ENCODE assay signal across 7 mouse cellular contexts in genomic region chr12:108554861-108555556, GRCm38 (mm10). TPM values are rescaled to one million over a fixed set of nuclear protein-coding genes. Genes with fewer than 3 reads are reported as not detected.
A peak's percentile ranks its signal among the peaks of the same experiment; 100 is the strongest.
DNase-seq lines count a peak whose midpoint lies in the region; ATAC-seq and TF ChIP-seq lines count a peak whose summit lies in the region.

No protein-coding gene starts in this region.

- H3K9ac ChIP-seq in embryonic facial prominence, embryonic 14.5 days (ENCODE audit: low read depth, low read length): peak overlapping the region; percentile 94
- H3K9ac ChIP-seq in hindbrain, embryonic 14.5 days: peak overlapping the region; percentile 98

- peak; percentile 73 for ATAC-seq in embryonic facial prominence, embryonic 14.5 days (ENCODE audit: low read depth)
- ATAC-seq in hindbrain, embryonic 14.5 days (ENCODE audit: low FRiP score): peak; percentile 68

- peak overlapping the region; percentile 93 for H3K27ac ChIP-seq in embryonic facial prominence, embryonic 14.5 days (replicated peaks; ENCODE audit: low read depth, low read length)
- peak overlapping the region; percentile 94 for H3K27ac ChIP-seq in hindbrain, embryonic 14.5 days

- 1% methylated on average over 94 of the region's 100 CpGs for WGBS in lung, adult 2 months
- under 1% methylated on average over 21 of the region's 100 CpGs for WGBS in embryonic facial prominence, embryonic 14.5 days
- under 1% methylated on average over 78 of the region's 100 CpGs for WGBS in hindbrain, embryonic 14.5 days

- peak; percentile 50 for DNase-seq in lung, adult 2 months
- DNase-seq in lung, postnatal 36 days: no peak
- DNase-seq in adrenal gland, adult 2 months: peak; percentile 67
- DNase-seq in embryonic facial prominence, embryonic 14.5 days (ENCODE audit: low spot score): no peak
- DNase-seq in hindbrain, embryonic 14.5 days (ENCODE audit: low spot score): peak; percentile 34
- DNase-seq in lung, postnatal 14 days: peak; percentile 32
- peak; percentile 26 to 46 for DNase-seq in thymus, postnatal 10 days (ENCODE audit: low spot score in 2 of 2)

- H3K36me3 ChIP-seq in embryonic facial prominence, embryonic 14.5 days (ENCODE audit: control insufficient read depth, insufficient read depth, low read length): no peaks in the 10 kb centered on the region
- H3K36me3 ChIP-seq in hindbrain, embryonic 14.5 days (replicated peaks; ENCODE audit: control insufficient read depth, insufficient read depth): no peaks in the 10 kb centered on the region

- H3K4me3 ChIP-seq in lung, adult 2 months (replicated peaks; ENCODE audit: extremely low read depth, low read depth, low read length): peak overlapping the region; percentile 75
- peak overlapping the region; percentile 93 for H3K4me3 ChIP-seq in embryonic facial prominence, embryonic 14.5 days (ENCODE audit: low read depth, low read length)
- peak overlapping the region; percentile 93 for H3K4me3 ChIP-seq in hindbrain, embryonic 14.5 days (replicated peaks; ENCODE audit: low read length)

- TF ChIP-seq CTCF in lung, adult 2 months (IDR thresholded peaks at IDR 0.05; ENCODE audit: insufficient read depth, low read length): no peak

- H3K4me2 ChIP-seq in embryonic facial prominence, embryonic 14.5 days (ENCODE audit: low read depth, low read length): peak overlapping the region; percentile 60
- H3K4me2 ChIP-seq in hindbrain, embryonic 14.5 days (replicated peaks): peak overlapping the region; percentile 66

- H3K9me3 ChIP-seq in embryonic facial prominence, embryonic 14.5 days (ENCODE audit: control insufficient read depth, low read length): no peaks in the 10 kb centered on the region
- H3K9me3 ChIP-seq in hindbrain, embryonic 14.5 days (ENCODE audit: control insufficient read depth, low read length): no peaks in the 10 kb centered on the region

- H3K4me1 ChIP-seq in lung, adult 2 months (ENCODE audit: control insufficient read depth, insufficient read depth, low read length): peaks cover 7% of the 10 kb centered on the region; the same call in 1 of the 2 replicates
- H3K4me1 ChIP-seq in embryonic facial prominence, embryonic 14.5 days (ENCODE audit: control insufficient read depth, insufficient read depth, low read length): peaks cover 31% of the 10 kb centered on the region
- H3K4me1 ChIP-seq in hindbrain, embryonic 14.5 days (replicated peaks; ENCODE audit: control insufficient read depth, insufficient read depth, low read length): peaks cover 36% of the 10 kb centered on the region

- H3K27me3 ChIP-seq in embryonic facial prominence, embryonic 14.5 days (replicated peaks; ENCODE audit: control insufficient read depth, insufficient read depth, low read length): no peaks in the 10 kb centered on the region
- no peaks in the 10 kb centered on the region for H3K27me3 ChIP-seq in hindbrain, embryonic 14.5 days (ENCODE audit: control insufficient read depth, insufficient read depth, low read length)

- TF ChIP-seq POLR2A in lung, adult 2 months (IDR thresholded peaks at IDR 0.05; ENCODE audit: borderline replicate concordance, extremely low read depth, low read depth, low read length): no peak

RNA-seq across cellular contexts. Expression of gene Evl, which starts 0.5 kb away (rescaled TPM):
- polyA plus RNA-seq in lung, adult 2 months (2012; rRNA removed): 51.2 and 65.6 TPM in 2 replicates
- total RNA-seq in adrenal gland, adult 2 months (2021): 10 to 100 TPM; 39.1 to 48.5 TPM
- 18.6 and 27.8 TPM in 2 replicates for polyA plus RNA-seq in adrenal gland, adult 2 months (2012; rRNA removed)
- 62.7 and 66.4 TPM in 2 replicates for polyA plus RNA-seq in embryonic facial prominence, embryonic 14.5 days (2014; fragmentation: Nextera tagmentation; extraction: Ambion mirVana)
- 243 and 270 TPM in 2 replicates for polyA plus RNA-seq in hindbrain, embryonic 14.5 days (2014; fragmentation: Nextera tagmentation; extraction: Ambion mirVana)

Comparison
In these comparisons a context has a peak if more than half of its experiments do, and no peak if none do; other contexts are left out.
1. DNase-seq: peak in lung, adult 2 months (single experiment), adrenal gland, adult 2 months (single experiment), hindbrain, embryonic 14.5 days (single experiment), lung, postnatal 14 days (single experiment) and thymus, postnatal 10 days (2 of 2); none in lung, postnatal 36 days (single experiment) and embryonic facial prominence, embryonic 14.5 days (single experiment).
2. Peak in every context shown above with its lines, with median percentiles within 50 percentile points of each other: H3K4me3 ChIP-seq.